Mouse (Mus musculus): Measurements from ENCODE around the gene Fgd3. TPM values are rescaled to one million over a fixed set of nuclear protein-coding genes. Genes with fewer than 3 reads are reported as not detected.

Fgd3 gene
- total and polyA plus RNA-seq, 2 experiments from 2014 or later, result 1.6 to 8.4 TPM

DNA sequence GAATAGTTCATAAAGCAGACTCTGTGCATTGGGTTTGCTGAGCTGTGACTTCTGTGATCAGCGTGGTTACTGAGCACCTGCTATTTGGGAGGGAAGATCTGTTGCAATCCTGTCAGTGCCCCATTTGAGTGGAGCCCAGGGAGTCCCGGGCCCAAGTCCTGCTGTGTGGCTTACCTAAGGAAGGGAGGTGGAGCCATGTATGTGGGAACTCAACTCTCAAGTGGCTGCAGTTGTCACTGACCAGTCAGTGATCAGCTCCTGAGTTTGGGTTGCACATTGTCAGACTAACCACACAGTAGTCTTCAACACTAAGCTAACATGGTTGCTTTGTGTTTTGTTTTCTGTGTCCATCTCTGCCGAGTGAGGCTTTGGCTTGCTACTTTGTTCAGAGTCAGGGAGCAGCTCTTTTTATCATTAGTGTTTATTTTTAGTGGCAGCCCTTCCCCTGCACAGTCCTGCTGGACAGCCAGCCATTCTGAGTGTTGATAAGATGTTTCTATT lies 40.8 kb upstream of the Fgd3 start:
- 43% methylated on average over 3 of the region's 3 CpGs for WGBS
- H3K27me3 ChIP-seq (ENCODE audit: insufficient read depth, low read length), result no peaks in the 10 kb centered on the region
- H3K36me3 ChIP-seq (ENCODE audit: insufficient read depth, low read length), result no peaks in the 10 kb centered on the region
- peaks cover 16% of the 10 kb centered on the region; the same call in 1 of the 2 replicates for H3K4me1 ChIP-seq (ENCODE audit: insufficient read depth, low read length)
- DNase-seq (ENCODE audit: low spot score) (no peak), ATAC-seq (no peak)
- no peaks in the 10 kb centered on the region for H3K9me3 ChIP-seq (ENCODE audit: low read length)
- TF ChIP-seq CTCF (IDR thresholded peaks at IDR 0.05; ENCODE audit: low read depth), result no peak
- no peak overlapping the region for H3K4me3 ChIP-seq (ENCODE audit: low read length)
- H3K27ac ChIP-seq, result no peak overlapping the region
- no peak overlapping the region for H3K9ac ChIP-seq (replicated peaks; ENCODE audit: low read length)
- H3K4me2 ChIP-seq (ENCODE audit: low read depth, low read length), result no peak overlapping the region

- H3K36me3 ChIP-seq (ENCODE audit: insufficient read depth, low read length), result no peaks in the 10 kb centered on the region
- no peaks in the 10 kb centered on the region for H3K9me3 ChIP-seq (ENCODE audit: low read length)
- H3K27ac ChIP-seq, result no peak overlapping the region
- peaks cover 13% of the 10 kb centered on the region for H3K4me1 ChIP-seq (ENCODE audit: insufficient read depth, low read length)
- DNase-seq (ENCODE audit: low spot score) (no peak), ATAC-seq (no peak)
- H3K27me3 ChIP-seq (ENCODE audit: insufficient read depth, low read length), result no peaks in the 10 kb centered on the region
- TF ChIP-seq CTCF (IDR thresholded peaks at IDR 0.05; ENCODE audit: low read depth), result no peak
- 92% methylated on average over 3 of the region's 3 CpGs for WGBS
- no peak overlapping the region for H3K9ac ChIP-seq (replicated peaks; ENCODE audit: low read length)
- no peak overlapping the region for H3K4me3 ChIP-seq (ENCODE audit: low read length)
- H3K4me2 ChIP-seq (ENCODE audit: low read depth, low read length), result no peak overlapping the region
Observed at GRCm38 (mm10) chr13:49358184-49358583, 38.1 kb upstream of the Fgd3 start.

DNA sequence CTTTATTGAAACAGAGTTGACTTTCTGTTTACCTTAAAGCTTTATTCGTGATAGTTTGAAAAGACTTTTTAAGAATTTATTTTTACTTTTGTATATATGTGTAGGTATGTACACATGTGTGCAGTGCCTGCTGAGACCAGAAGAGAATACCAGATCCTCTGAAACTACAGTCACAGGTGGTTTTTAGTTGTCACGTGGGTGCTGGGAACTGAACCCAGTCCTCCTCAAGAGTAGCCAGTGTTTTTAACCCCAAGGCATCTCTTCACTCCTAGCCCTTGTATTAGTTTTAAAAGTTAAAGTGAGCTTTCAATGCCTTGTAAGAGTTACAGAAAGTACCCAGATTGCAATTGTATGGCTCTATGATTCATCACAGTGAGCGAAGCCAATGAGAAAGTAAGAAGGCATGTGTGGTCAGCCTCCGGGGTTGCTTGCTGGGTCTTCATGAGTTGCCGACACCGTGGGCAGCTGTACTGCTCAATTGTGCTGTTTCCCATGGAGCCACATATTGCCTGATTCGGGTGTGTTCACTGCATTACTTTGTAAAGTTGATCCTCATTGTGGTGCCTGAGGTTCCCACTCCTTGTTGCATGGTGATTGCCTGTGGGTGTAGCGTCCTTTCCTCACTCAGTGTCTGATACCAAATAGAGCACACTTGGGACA lies 37.4 kb upstream of the Fgd3 start:
- Histone ChIP-seq H3K36me3 (ENCODE audit: insufficient read depth, low read length) (no peaks in the 10 kb centered on the region), H3K9ac (replicated peaks; ENCODE audit: low read length) (no peak overlapping the region), H3K4me3 (ENCODE audit: low read length) (no peak overlapping the region), H3K4me2 (ENCODE audit: low read depth, low read length) (no peak overlapping the region), H3K27ac (no peak overlapping the region), H3K4me1 (ENCODE audit: insufficient read depth, low read length) (peaks cover 15% of the 10 kb centered on the region), H3K27me3 (ENCODE audit: insufficient read depth, low read length) (no peaks in the 10 kb centered on the region), H3K9me3 (ENCODE audit: low read length) (no peaks in the 10 kb centered on the region)
- no peak for DNase-seq (ENCODE audit: low spot score)
- ATAC-seq, result no peak
- no peak for TF ChIP-seq CTCF (IDR thresholded peaks at IDR 0.05; ENCODE audit: low read depth)
- 95% methylated on average over 8 of the region's 8 CpGs for WGBS

- ATAC-seq, result no peak
- Histone ChIP-seq H3K4me3 (ENCODE audit: low read length) (no peak overlapping the region), H3K27ac (no peak overlapping the region; the same call in 1 of the 2 replicates), H3K4me1 (ENCODE audit: insufficient read depth, low read length) (peaks cover 10% of the 10 kb centered on the region; the same call in 1 of the 2 replicates), H3K36me3 (ENCODE audit: insufficient read depth, low read length) (no peaks in the 10 kb centered on the region), H3K4me2 (ENCODE audit: low read depth, low read length) (no peak overlapping the region), H3K9me3 (ENCODE audit: low read length) (no peaks in the 10 kb centered on the region), H3K9ac (replicated peaks; ENCODE audit: low read length) (no peak overlapping the region), H3K27me3 (ENCODE audit: insufficient read depth, low read length) (no peaks in the 10 kb centered on the region)
- 74% methylated on average over 7 of the region's 7 CpGs for WGBS
- no peak for TF ChIP-seq CTCF (IDR thresholded peaks at IDR 0.05; ENCODE audit: low read depth)
- DNase-seq (ENCODE audit: low spot score), result no peak
Observed at GRCm38 (mm10) chr13:49356090-49356489, 36.0 kb upstream of the Fgd3 start.

GRCm38 (mm10) chr13:49355461-49356061 lies 35.5 kb upstream of the Fgd3 start:
- H3K9me3 ChIP-seq (ENCODE audit: low read length), result no peaks in the 10 kb centered on the region
- no peak for DNase-seq (ENCODE audit: low spot score)
- no peaks in the 10 kb centered on the region for H3K27me3 ChIP-seq (ENCODE audit: insufficient read depth, low read length)
- no peak overlapping the region for H3K9ac ChIP-seq (replicated peaks; ENCODE audit: low read length)
- no peaks in the 10 kb centered on the region for H3K36me3 ChIP-seq (ENCODE audit: insufficient read depth, low read length)
- H3K4me3 ChIP-seq (ENCODE audit: low read length), result no peak overlapping the region
- 80% methylated on average over 11 of the region's 11 CpGs for WGBS
- H3K27ac ChIP-seq, result no peak overlapping the region
- no peak overlapping the region for H3K4me2 ChIP-seq (ENCODE audit: low read depth, low read length)
- peaks cover 10% of the 10 kb centered on the region; the same call in 1 of the 2 replicates for H3K4me1 ChIP-seq (ENCODE audit: insufficient read depth, low read length)
- no peak for TF ChIP-seq CTCF (IDR thresholded peaks at IDR 0.05; ENCODE audit: low read depth)
- ATAC-seq, result no peak

GRCm38 (mm10) chr13:49353991-49354507 lies 33.9 kb upstream of the Fgd3 start:
- Histone ChIP-seq H3K4me3 (ENCODE audit: low read length) (no peak overlapping the region), H3K27ac (0 out of 2 replicates have a peak overlapping the region, but pooled peaks have one; percentile 20), H3K4me2 (ENCODE audit: low read depth, low read length) (no peak overlapping the region), H3K4me1 (ENCODE audit: insufficient read depth, low read length) (peaks cover 10% of the 10 kb centered on the region; the same call in 1 of the 2 replicates), H3K9ac (replicated peaks; ENCODE audit: low read length) (no peak overlapping the region), H3K9me3 (ENCODE audit: low read length) (no peaks in the 10 kb centered on the region), H3K36me3 (ENCODE audit: insufficient read depth, low read length) (no peaks in the 10 kb centered on the region), H3K27me3 (ENCODE audit: insufficient read depth, low read length) (no peaks in the 10 kb centered on the region)
- DNase-seq (ENCODE audit: low spot score) (no peak), ATAC-seq (no peak)
- no peak for TF ChIP-seq CTCF (IDR thresholded peaks at IDR 0.05; ENCODE audit: low read depth)
- WGBS, result 65% methylated on average over 5 of the region's 5 CpGs

All from hindbrain, postnatal 0 days (tissue).